Mouse (Mus musculus): ENCODE measurements around the gene Mxi1. TPM values are rescaled to one million over a fixed set of nuclear protein-coding genes. Genes with fewer than 3 reads are reported as not detected.
A peak's percentile ranks its signal among the peaks of the same experiment; 100 is the strongest.

The Mxi1 gene
- total RNA-seq, 2 experiments from 2014 or later = 26.5 to 59.3 TPM

DNA sequence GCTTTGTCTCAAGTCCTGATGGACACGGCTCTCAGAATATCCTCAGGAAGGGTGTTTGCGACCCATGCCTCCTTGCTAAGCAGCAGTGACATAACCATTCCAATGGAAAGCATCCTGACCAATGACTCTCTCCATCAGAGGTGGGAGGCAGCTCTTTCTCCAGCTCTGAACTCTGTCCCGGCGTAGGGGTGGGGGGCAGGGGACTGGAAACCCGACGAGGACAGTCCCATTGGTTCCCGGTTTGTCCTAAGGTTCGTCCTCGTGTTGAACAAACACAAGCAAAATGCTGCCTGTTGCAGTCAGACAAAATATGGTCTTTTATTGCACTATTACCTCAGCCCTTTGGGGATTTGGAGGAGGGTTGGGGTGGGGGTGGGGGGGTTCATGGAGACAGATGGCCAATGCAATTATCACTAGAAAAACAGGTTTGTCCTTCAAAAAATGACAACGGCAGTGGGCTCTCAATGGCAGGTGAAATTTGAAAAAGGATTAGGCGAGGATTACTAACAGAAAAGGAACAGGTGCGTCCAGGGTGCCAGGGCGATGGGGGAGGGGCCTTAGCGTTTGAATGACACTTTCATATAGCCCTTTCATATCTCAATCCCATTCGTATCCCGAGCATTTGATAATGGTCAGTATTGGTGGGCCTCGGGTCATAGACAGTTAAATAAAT lies 11.0 kb upstream of the Mxi1 start:
- ATAC-seq (replicated peaks; ENCODE audit: poor library complexity) = no peak

DNA sequence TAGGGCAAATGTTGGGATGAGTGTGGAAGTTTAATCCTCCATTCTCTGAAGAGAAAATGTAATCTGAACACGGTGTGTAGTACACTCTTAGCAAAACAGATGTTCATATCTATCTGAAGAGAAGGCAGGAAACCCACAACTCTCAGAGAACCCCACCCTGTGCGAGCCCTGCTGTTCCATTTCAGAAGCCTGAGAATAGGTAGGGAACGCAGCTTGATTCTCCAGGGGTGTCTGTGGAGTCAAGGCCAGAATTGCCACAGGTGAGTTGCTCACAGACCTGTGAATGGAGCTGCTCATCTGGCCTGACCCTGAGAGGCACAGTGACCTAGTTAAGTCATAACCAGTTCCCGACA lies 10.5 kb upstream of the Mxi1 start:
- no peak for ATAC-seq (replicated peaks; ENCODE audit: poor library complexity)

DNA sequence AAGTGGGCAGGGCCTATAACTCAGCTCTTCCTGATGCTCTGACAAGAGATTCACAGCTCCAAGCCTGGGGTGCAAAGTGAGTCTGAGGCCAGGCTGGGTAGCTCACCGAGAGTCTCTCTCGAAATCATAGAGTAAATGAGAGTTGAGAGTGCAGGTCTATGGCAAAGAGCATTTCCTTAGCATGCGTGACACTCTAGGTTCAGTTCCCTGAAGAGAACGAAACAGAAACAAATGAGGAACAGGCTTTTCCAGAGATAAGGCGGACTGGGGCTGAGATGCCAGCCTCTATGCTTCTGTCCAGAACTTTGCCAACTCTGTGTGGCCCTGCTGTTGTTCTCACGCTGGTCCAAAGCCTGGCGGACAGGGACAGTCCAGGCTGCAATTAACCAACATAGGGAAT lies 6.9 kb upstream of the Mxi1 start:
- ATAC-seq (replicated peaks; ENCODE audit: poor library complexity) = peak; percentile 94

DNA sequence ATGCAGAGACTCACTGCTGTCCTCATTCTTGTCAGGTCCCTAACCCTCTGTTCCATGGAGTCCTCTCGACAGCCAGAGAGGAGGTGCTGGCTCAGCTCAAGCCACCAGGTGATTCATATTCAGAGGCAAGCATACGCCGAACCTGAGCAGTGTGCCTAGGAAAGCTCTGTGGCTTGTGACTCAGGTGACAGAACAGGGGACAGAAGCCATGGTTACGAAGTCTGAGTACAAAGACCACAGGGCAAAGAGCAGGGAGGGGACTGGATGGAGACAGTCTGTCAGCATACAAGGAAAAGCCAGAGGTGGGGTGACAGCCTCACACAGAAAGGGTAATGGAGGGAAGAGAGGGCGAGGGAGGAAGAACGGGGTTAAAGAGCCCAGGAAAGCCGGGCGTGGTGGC lies 4.7 kb upstream of the Mxi1 start:
- no peak for ATAC-seq (replicated peaks; ENCODE audit: poor library complexity)

DNA sequence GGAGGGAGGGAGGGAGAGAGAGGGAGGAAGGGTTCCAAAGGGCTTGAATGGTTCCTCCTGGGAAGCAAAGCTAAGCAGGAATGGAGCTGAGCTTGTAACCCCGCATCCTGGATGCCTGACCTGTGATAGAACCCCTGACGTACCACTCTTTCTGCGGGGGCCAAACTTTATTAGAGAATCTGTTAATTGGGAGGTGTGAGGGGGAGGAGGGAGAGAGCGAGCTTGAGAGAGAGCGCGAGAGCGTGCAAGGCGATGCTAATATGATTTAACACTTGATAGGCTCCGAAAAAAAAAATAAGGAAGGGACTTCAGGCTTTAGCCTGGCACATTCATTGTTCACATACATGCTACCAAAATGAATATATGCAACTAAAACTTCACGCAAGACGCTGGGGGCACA lies 3.6 kb upstream of the Mxi1 start:
- no peak for ATAC-seq (replicated peaks; ENCODE audit: poor library complexity)

DNA sequence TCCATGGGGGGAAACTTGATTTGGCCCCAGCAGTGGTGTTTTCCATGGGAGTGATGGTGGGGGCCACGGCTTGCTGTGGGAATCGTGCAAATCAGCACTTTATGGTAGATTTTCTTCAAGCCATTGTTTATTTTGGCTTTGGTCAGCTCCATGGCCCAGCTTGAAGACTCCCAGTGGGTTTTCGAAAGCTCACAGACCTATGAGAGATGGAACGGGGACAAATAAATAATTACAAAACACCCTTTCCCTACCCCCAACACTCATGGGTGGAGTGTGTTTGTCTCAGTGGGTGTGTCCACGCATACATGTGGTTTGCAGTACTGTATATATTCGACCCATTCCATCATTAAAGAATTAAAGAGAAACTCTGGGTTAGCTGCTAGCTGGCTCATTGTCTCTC lies 3.1 kb upstream of the Mxi1 start:
- ATAC-seq (replicated peaks; ENCODE audit: poor library complexity) = no peak

DNA sequence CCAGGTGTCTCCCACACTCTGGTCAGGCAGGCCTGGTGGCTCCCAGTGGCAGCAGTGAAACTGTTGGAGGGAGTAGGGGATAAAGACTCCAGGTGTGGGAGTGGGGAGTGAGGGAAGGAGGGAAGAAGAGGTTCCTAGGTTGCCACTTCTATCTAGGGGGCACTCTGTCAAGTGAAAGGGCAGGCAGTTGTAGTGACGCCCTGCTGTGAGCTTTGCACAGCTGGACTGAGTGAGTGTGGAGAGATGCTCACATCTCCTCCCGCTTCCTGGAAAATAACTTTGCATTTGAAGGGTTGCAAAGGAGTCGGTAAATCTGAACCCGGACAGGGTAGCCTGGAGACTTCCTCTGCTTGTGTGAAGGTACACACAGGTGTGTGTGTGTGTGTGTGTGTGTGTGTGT lies 687 bp upstream of the Mxi1 start:
- ATAC-seq (replicated peaks; ENCODE audit: poor library complexity) = no peak

DNA sequence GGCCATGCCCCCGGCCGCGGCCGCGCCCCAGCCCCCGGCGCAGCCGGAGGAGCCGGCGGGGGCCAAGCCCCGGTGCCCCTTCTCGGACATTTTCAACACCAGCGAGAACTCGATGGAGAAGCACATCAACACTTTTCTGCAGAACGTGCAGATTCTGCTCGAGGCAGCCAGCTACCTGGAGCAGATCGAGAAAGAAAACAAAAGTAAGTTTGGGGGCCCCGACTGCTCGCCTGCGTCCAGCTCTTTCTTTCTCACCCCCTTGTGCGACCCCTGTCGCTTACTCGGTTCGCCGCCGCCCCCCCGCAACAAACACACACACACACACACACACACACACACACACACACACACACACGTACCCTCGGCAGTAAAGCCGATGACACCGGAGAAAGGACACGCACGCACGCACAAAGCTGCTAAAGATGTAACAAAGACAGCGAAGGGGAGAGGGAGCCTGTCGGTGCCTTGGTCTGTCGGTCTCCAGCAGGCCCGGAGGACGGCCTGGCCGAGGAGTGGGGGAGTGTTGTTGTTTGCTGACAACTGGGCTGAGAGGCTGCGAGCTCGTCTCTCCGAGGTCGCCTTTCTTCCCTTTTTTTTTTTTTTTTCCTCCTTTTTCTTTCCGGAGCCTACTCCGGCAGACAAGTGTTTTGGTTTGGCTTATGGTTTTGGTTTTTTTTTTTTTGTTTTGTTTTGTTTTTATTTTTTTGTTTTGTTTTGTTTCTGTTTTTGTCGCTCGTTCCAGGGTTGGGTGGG lies 629 bp downstream of the Mxi1 start:
- peak; percentile 9; the same call in 1 of the 2 replicates for ATAC-seq (replicated peaks; ENCODE audit: poor library complexity)

DNA sequence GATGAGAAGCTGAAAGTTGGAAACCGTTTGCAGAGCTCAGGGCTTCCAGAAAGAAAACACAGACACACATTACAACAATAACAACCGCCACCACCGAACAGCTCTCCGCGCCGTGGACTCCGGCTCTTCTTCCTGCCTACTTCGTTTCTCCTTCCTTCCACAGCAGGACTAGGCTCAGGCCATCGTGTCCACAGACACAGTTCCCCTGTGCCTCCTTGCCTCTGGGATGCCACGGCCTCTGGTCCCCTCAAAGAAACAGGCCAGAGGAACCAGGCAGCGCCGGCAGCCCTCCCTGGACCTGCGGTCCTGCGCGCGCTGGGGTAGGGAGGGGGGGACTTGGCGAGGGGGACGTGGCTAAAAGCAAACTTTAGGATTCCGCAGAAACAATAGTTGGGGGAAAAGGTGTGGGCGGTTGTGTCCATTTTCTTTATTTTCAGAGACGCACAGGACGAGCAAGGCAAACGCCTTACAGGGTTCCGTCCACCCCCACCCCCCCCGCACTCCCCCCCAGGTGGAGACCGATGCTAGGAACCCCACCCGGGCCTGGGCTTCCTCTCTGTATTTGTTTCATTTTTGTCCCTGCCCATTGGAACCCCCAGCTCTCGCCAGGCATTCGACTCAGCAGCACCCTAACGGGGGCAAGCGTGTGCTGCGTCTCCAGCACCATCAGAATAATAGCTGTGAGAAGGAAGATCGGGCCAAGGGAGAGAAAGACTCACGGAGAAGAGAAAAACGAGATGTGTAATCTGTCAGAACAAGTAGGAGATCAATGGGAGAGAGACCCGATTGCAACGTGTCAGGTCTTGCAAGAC lies 1.4 kb downstream of the Mxi1 start:
- no peak for ATAC-seq (replicated peaks; ENCODE audit: poor library complexity)

DNA sequence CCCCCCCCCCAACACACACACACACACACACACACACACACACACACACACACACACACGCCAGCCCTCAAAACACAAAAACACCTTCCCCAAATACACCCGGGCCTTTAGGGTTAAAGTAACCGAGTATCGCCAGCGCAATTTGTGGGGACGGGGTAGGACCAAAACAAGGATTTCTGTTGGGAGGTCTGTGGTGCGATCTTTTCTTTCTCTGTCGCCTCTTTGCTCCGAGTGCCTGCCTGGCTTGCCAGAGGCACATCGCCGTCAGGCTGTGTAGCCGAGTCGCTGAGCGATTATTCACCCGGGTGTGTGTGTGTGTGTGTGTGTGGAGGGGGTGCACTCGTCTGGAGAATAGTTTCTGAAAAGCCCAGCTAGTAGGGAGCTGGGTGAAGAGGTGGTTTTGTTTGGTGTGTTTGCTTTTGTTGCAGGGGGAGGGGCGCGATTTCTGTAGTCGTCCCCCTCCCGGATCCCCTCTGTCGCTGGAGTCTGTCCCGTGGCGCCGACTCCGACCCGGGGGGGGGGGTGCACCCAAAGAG lies 2.1 kb downstream of the Mxi1 start:
- ATAC-seq (replicated peaks; ENCODE audit: poor library complexity) = peak; percentile 8; the same call in 1 of the 2 replicates

DNA sequence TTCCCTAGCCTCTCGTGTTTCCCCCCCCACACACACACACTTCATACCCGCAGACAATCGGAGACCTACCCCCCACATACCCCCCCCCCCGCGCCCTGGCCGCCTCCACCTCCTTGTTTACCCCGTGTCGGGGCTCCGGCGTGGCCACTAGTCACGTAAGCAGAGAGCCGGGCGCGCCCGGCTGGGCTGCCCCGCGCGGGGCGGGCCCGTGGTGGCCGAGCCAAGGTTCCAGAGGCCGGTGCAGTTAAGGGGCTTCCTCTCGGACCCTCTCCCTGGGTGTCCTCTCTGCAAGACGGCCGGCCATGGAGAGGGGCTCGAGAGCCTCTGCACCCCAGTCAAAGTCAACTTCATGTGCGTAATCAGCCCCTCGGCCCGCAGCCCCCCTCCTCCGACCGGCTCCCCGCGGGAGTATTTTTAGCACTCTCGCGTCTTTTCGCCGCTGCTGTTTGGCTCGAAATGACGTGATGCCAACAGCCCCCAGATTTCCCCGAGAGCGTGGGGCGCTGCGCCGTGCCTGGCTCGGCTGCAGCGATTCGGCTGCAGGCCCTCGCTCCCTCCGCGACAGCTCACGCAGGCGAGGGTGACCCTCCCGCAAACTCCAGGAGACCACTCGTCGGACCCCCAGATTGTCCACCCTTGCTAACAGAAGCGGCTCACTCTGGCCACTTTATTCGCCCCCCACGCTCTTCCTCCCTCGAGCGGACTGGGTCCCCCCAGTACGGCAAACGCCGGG lies 2.8 kb downstream of the Mxi1 start:
- ATAC-seq (replicated peaks; ENCODE audit: poor library complexity) = peak; percentile 29

DNA sequence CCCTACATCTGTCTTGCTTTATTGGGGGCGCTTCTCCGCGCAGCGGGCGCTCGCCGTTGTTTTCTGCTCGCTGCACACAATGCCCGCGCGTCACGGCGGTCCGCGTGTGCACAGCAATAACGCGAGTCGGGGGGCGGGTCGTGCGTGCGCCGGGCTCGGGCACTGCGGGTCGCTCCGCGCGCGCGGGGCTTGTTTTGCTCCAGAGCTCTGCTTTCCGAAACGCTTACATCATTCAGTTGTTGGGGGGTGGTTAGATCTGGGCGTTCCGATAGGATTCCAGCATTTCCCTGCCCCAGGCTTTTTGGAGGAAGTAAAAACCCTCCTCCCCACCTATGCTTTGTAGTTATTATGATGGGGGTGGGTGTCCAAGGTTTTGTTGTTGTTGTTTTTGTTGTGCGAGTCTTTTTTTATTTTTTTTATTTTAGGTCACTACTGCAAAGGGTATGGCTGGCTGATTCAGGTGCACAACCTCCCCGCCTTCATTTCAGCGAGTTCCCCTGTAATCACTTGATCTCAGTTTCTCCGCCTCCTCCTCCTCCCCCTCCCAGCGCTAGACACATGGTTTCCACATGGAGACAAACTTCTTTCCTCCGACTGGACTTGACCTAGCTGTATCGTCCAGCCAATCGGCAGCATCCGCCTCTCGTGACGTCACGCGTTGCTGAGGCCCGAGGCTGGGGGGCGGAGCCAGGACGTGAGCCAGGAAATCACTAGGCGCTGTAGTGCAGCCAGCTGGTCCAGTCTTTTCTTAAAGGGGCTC lies 3.5 kb downstream of the Mxi1 start:
- ATAC-seq (replicated peaks; ENCODE audit: poor library complexity) = peak; percentile 61

DNA sequence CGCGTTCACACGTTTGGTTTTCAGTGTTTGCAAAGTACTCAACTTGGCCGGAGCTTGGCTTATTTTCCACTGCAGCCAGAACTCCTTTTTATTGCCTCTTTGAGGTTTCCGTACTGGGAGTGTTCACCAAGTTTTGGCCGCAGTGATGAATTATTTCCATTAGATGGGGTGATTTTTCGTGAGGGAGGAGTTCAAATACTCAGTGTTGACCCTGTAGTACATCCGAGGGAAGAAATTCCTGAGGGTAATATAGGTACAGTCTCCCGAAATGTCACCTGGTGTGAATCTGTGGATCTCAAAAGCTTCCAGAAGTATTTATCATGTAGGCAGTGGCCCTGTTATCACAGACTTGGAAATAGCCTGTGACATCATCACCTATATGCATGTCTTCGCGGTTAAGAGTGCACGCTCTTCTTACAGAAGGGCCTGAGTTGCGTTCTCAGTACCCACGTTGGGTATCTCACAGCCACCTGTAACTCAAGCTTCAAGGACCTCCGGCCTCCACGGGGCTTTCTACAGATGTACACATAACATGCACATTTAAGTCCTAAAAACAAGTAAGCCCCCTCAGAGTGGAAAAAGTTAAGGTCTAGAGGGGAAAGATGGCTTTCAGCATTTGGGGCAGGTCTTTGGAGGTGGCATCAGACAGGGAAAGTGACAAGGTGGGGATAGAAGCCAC lies 4.4 kb downstream of the Mxi1 start:
- ATAC-seq (replicated peaks; ENCODE audit: poor library complexity) = no peak

DNA sequence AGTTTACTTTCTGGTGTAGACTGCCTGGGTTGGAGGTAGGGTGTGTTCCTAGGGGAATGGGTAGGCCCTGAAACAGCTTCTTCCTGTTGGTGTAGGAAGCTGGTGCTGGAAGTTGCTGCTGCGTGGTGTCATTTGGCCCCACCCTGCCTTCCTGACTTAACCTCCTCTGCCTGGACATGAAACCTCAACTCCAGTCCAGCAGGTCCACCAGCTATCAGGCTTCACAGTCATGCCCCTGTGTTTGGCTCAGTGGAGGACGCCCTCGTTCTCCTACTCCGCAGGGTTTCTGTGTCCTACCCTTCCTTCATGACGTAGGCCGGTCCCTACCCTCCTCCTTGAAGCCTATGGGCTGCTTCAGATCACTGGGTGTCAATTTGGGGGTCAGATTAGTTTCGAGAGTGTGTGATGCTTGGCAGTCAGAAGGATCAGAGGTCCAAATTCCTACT lies 4.9 kb downstream of the Mxi1 start:
- no peak for ATAC-seq (replicated peaks; ENCODE audit: poor library complexity)

DNA sequence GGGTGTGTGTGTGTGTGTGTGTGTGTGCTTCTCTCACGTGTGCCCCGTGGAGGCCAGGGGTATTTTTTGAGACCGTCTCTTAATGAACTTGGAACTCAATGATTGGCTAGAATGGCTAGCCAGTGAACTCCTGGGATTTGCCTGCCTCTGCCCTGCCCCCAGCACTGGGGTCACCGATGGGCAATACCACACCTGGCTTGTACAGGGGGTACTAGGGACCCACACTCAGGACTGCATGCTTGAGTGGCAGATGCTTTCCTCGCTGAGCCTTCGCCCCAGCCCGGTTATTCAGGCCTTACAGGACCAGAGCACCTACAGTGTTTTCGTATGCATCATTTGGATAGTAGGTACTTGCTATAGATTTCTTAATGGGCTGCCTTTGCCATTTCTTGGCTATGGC lies 5.8 kb downstream of the Mxi1 start:
- ATAC-seq (replicated peaks; ENCODE audit: poor library complexity) = no peak

DNA sequence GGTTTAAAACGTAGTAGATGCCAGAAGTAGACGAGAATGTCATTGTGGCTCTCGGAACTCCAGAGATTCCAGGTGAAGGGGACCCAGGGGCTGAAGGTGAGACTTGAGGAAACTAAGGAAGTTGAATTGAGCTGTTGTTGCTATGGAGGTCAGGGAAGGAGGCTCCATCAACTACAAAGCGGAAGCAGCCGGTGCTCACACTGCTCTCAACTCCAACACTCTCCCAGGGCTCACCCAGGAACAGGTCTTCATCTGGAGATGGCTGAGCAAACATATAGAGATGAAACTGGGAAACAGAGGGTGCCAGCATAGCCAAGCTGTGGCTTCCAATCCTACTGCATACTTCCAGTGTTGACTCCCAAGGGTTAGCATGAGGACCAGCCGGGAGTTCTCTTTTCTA lies 6.6 kb downstream of the Mxi1 start:
- ATAC-seq (replicated peaks; ENCODE audit: poor library complexity) = no peak

DNA sequence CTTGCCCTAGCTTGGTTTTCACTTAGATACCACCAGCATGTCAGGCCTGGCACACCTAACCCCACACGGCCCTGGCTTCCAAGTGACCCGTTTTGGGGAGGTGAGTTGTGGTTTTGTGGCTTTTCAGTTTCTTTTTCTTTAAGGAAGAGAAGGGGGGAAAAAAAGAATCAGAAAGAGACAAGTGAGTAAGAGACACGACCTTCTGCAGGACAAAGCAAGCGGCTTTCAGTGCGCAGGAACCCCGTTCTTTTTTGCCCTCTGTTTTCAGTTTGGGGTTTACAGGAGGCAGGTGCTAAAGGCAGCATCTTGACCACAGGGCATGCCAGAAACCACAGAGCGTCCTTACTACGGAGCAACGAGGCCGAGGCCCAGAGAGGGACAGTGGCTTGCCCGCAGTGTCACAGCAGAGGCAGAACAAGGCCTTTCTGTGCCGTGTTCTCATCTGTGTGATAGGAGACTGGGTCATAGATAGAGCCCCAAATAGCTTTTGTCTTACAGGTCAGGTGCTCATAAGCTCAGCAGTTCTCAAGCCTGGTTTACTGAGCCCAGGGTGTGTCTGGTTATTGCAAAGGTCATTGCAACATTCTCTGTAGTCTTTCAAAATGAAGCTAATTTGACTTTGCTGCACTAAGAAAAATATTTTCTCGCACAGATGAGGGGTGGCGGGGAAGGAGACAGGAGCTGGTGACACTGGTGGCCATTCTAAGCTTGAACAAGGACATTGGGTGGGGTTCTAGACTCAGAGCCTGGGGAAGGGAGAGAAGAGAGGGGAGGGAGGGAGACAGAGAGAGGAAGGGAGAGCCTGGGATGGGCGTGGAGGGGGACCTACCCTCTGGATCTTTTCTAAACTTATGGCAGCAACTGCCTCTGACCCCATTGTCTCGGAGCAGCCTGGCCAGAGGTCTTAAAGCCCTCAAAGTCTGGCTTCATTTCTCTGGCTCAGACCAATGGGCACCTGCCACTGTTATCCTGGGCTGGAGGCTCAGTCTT lies 8.1 kb downstream of the Mxi1 start:
- peak; percentile 26 for ATAC-seq (replicated peaks; ENCODE audit: poor library complexity)

Data from megakaryocyte progenitor cell, adult 5-6 weeks (primary cell).